Mouse (Mus musculus): ENCODE results near the gene Rnf182.

DNA sequence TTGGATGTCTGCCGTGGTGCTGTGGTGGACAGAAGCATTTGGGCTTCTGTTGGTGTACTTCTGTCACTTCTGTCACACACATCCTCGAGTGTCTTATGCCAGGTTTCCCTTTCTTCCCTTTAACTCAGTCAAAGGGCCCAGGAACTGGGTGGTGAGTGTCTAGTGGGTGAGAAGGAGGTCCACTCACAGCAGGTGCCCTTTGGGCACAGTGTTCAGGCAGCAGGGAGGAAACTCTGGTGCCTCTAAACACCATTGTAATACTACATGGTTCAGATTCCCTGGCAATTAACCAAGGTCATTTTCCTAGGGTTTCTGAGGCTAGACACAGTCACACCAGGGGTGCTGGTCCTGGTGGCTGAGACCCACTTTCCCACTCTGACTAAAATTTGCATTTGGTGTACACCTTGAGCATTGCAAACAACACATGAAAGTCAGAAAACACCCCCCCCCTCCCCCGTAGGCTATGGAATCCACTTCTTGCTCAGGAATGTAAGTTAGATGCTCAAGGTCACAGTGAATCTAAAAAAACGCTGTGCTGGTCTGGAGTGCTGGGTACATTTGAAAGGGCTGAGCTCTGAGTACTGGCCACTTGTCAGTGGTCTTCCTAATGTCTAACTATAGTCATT is 4.2 kb downstream of the Rnf182 start:
- TF ChIP-seq CTCF (conservative IDR thresholded peaks at IDR 0.05; ENCODE audit: insufficient read depth, insufficient read length, low read depth, low read length) (no peak), POLR2A (IDR thresholded peaks at IDR 0.05; ENCODE audit: low read depth, low read length) (no peak)

All from kidney, adult 2 months (tissue).